Mouse (Mus musculus): Measurements from ENCODE around the gene Mcl1.
"Not testable (repeated sequence)": the region's sequence is repeated elsewhere in the genome, so short reads cannot be mapped to it uniquely, and the experiment has no call there.

Gene Mcl1

DNA sequence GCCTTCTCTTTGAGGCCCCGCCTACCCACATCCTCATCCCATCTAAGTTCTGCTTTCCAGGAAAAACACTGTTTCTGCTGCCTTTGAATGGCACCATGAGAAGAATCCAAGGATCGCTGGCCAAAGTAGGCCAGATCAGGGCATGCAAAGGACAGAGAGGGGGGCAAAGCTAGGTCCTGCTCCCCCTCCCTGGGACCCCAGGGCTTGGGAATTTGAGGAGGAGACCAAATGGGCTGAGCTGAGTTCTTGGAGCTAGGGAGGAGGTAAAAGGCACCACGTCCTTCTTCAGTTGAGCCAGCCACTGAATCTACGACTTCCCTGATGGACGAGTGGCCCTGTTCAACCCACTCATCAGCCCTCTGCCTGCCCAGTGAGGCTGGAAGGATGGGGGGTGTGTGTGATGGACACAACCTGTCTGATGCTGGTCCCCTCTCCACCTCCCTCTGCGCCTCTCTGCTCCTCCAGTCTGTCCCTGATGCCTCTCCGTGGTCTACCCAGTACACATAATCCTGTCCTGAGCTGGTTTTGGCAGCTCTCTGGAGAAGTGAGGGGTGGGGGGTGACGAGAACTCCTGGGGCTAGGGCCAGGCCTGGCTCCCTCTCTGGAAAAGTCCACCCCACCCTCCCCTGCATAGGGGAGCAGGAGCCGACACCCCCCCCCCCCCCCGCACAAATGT, 28.0 kb downstream of the Mcl1 start:
- DNase-seq (ENCODE audit: low spot score): no peak

DNA sequence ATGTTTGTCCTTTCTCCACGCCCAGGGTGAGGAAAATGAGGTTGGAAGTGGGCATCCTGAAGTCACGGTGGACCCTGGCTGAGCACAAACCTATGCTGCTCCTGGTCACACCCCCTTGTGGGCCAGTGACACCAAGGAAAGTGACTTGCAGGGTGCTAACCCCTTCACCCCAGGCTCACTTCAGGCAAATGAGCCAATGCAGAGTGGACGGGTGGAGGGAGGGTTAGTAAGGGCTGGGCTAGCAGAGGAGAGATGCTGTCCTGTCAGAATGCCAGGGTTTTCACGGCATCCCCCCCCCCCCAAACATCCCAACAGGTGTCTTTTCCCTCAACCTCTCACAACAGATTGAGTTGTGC, 28.6 kb downstream of the Mcl1 start:
- DNase-seq (ENCODE audit: low spot score): no peak

- peak; percentile 88 for DNase-seq (ENCODE audit: low spot score)
These were observed 29.2 kb downstream of the Mcl1 start, which contains the start of gene Adamtsl4 for GRCm38 (mm10) chr3:95687524-95688421. TSS of gene Adamtsl4 (minus strand) at chr3:95687917.

DNA sequence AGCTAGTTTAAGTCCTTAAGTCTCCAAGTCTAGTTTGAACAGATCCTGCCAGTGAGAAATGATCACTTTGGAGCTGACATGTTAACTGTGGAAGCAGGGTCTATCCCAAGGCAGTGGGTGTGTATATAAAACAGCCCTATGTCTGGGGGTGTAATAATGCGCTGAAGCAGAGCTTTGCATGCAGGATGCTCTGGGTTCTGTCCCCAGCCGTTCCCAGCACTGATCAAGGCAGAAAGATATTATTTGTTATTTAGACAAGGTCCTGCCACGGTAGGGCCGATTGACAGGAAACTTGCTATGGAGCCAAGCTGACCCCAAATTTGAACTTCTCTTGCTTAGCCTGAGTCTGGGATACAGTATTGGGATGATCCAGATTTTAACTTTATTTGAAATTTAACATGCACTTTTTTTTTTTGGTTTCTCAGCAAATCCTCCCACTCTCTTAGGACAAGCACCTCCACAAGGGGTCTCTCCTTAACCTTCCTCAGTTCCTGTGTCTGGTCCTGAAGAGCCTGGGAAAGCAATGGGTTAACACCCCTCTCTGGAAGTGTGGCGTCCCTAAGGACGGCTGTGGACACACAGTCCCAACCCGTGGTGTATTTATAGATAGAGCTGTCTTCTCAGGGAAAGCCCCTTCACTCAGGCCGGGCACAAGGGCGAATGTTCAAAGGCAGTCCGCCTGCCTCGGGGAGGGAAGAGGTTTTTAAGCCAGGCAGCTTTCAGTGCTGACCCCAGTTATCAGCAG, 30.8 kb downstream of the Mcl1 start:
- DNase-seq (ENCODE audit: low spot score): no peak

- no peak for DNase-seq (ENCODE audit: low spot score)
These were observed 31.4 kb downstream of the Mcl1 start for GRCm38 (mm10) chr3:95689940-95690339.

- not testable (repeated sequence) for DNase-seq (ENCODE audit: low spot score)
These were observed 32.0 kb downstream of the Mcl1 start for GRCm38 (mm10) chr3:95690552-95690951.

- no peak for DNase-seq (ENCODE audit: low spot score)
These were observed 34.1 kb downstream of the Mcl1 start for GRCm38 (mm10) chr3:95692677-95693076.

- no peak for DNase-seq (ENCODE audit: low spot score)
These were observed 35.5 kb downstream of the Mcl1 start for GRCm38 (mm10) chr3:95693821-95694807.

DNA sequence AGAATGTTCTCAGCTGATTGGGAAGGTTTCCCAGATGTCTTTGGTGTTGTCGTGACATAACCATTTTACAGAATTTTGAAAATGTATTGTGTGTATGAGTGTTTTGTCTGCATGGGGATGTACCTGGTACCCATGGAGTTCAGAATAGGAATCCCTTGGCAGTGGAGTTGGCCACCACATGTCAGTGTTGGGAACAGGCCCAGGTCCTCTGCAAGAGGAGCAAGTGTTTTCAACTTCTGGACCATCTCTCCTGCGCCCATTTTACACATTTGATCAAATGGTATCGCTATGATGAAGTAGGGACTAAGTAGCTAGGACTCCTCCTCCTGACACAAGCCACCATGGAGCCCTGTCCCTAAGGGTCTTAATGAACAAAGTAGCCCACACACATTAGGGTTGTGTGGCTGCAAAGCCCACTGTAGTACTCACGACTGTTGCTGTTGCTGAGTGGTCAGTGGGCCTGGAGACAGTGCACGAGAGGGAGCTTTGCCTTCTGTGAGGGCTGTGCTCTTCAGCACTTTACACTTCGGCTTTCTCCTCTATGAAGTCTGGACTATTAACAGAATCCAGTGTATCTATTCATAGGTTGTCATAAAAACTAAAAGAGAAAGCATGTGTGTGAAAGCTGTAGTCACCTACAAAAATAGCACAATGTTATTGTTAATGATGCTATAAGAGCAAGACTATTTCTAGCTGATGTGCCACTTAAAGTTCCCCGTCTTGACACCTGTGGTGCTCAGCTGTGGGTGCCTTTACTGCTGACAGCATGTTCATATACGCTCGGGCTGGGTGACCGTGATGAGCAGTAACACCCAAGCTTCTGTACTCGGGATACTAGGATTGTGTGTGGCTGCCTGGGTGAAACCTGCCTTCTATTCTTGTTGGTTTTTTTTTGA, 36.5 kb downstream of the Mcl1 start:
- no peak for DNase-seq (ENCODE audit: low spot score)

GRCm38 (mm10) chr3:95695796-95696195, 37.2 kb downstream of the Mcl1 start:
- DNase-seq (ENCODE audit: low spot score): no peak

GRCm38 (mm10) chr3:95696360-95696759, 37.8 kb downstream of the Mcl1 start:
- DNase-seq (ENCODE audit: low spot score): peak; percentile 67

DNA sequence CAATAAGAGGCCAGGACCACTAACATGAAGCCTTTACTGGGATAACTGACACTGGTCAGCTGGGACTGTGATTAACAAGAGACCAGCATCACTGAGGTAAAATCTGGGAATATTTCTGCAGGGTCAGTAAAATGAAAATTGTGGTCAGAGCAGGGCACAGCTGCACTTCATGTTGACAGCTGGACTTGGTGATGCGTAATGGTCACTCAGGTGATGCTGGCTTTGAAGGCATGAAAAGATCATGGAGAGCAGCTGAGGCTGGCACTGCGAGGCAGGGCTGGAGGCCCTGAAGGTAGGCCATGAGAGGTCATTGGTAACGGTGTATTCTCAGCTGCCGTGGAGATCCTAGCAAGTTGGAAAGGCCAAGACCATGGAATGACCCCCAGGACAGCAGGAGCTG, 39.7 kb downstream of the Mcl1 start:
- no peak for DNase-seq (ENCODE audit: low spot score)

- DNase-seq (ENCODE audit: low spot score): peak; percentile 48
These were observed 41.7 kb downstream of the Mcl1 start for GRCm38 (mm10) chr3:95700233-95700681.

DNA sequence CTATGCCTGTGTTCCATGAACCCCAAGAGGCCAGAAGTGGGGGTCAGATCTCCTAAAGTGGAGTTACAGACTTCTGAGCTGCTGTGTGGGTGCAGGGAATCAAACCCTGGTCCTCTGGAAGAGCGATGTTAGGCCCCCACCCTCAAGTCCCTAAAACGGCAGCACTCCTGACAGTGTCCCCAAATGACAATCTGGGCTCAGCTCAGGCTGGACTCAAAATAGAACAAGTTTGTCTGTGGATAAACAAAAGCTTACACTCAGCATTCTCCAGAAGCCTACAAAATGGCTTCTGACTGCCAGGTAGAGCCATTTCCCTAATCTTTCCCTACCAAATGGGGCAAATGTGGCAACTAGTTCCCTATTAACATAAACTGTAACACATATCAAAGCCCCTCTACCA, 42.5 kb downstream of the Mcl1 start:
- no peak for DNase-seq (ENCODE audit: low spot score)

GRCm38 (mm10) chr3:95701877-95702540, 43.4 kb downstream of the Mcl1 start:
- DNase-seq (ENCODE audit: low spot score): peak; percentile 52

- no peak for DNase-seq (ENCODE audit: low spot score)
These were observed 44.7 kb downstream of the Mcl1 start for GRCm38 (mm10) chr3:95703276-95703675.

- DNase-seq (ENCODE audit: low spot score): no peak
These were observed 46.0 kb downstream of the Mcl1 start for GRCm38 (mm10) chr3:95704612-95705011.

DNA sequence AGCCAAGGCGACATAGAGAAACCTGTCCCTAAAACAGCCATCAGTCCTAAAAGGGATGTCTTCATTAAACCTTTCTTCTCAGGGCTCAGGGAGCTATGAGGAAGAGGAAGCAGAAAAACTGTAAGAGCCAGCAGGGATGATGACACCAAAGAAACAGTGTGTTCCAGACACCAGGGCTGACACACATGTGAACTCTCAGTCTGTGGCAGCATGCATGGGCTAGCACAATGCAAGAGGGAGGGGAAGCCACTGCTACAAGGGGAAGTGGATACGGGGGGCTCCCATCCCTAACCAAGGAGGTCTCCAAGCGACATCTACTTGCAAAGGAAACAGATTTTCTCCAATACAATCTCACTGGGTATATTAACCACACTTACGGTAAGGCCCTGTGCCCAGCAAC, 47.7 kb downstream of the Mcl1 start:
- DNase-seq (ENCODE audit: low spot score): no peak

- no peak for DNase-seq (ENCODE audit: low spot score)
These were observed 48.9 kb downstream of the Mcl1 start for GRCm38 (mm10) chr3:95707497-95707896.

DNA sequence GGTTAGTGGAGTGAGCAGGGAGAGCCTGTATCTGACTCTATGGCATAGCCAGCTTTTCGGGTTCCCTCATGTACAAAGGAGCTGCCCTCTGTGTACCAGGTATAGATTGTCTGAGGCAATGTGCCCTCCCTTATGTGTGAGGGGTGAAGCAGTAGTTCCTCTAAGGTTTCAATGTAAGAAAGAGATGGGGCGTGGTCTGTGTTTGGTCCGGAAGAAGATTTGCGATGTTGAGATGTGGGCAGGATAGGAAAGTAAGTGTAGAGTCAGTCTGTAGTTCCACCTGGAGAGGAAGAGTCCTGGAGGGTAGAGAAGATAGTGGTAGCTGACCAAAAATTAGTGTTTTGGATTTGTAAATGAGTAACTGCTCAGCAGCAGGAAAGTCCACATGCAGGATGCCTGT, 50.5 kb downstream of the Mcl1 start:
- no peak for DNase-seq (ENCODE audit: low spot score)

Data from adipocyte (in vitro differentiated cells).